Mouse (Mus musculus): Measurements from ENCODE around the gene Gm45194.
A peak's percentile ranks its signal among the peaks of the same experiment; 100 is the strongest.

Gene Gm45194

DNA sequence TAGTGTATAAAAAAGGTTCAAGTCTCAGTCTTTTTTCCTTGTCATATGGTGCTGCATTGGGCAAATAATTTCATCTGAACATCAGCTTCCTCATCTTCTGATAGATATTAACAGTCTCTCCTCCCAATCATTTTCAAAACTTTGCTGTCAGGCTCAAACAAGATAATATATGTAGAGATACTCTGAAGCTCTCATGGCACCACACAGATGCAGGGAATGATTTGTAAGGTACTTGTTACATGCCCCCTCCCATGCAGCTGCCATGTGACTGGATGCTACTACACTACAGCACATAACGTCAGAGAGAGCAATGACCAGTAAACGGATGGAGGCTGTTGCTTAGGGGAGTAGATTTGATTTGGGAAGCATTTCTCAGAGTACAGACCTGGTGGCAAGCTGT is at the start of gene Gm45194:
TSS of gene Gm45194 (plus strand) at position 301 of the 400 bp plus-strand sequence.
- no peak for DNase-seq

DNA sequence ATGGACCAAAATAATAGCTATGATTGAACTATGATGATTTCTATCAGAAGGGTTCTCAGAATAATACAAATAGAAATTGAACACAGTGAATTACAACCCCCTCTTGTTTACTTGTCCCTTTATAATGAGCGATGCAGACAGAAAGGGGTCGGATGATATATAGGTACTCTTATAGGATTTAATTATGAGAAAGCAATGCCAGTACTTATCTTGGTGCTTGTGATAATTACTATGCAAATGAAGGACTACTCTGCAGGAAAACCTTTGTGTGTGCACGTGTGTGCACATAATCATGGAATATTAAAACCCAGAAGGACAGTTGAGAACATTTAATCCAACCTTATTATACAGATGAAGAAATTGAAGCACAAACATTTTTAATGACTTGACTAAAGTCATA is 35.3 kb upstream of the Gm45194 start:
- DNase-seq, result no peak

DNA sequence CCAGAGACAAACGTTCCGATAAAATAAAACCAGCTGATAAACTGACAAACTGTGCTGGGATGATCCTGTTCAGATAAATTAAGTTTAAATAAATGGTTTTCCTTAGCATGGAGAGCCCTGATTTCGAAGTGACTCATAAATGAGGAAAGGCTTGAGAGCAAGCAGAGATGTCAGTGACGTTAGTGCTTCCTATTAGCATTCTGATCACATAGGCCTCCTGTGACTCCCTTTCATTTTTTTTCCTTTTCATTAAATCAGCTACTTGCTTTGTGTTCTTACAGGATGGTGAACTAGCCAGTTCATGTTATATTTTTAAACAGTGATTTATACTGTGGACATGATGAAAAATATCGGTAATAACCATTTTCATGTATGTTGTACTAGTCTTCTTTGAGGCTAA is 9.9 kb upstream of the Gm45194 start:
- no peak for DNase-seq

DNA sequence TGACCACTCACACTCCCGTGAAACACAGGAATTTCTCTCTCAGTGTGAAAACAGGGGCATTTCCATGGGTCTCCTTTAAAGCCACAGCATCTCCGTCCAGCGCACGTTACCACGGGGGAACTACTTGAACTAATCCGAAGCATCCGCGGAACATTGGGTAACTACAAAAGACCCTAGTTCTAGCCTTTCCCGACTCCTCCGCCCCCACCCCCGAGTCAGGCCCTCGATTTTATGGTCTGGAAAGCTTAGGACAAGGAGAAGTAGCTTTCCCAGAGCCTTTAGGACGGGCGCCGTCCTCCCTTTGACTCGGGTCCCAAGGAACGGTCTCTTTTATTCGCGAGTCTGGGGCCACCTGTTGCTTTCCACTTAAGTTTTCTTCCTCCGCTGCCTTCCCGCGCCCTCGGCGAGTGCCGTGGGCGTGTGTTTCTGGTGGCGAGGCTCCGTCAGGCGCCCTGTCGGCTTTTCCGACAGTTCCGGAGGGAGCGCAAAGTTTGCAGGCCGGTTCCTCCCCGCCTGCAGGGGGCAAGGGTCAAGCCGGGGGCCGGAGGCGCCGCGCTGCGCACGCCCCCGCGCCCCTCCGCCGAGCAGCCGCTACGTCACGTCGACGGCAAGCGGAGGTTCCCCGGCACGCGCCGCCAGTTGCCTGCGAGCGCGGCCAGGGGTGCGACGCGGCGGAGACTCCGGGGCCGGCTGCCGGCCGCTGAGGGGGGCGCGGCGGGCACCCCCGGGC is 3.3 kb downstream of the Gm45194 start:
- no peak for DNase-seq

DNA sequence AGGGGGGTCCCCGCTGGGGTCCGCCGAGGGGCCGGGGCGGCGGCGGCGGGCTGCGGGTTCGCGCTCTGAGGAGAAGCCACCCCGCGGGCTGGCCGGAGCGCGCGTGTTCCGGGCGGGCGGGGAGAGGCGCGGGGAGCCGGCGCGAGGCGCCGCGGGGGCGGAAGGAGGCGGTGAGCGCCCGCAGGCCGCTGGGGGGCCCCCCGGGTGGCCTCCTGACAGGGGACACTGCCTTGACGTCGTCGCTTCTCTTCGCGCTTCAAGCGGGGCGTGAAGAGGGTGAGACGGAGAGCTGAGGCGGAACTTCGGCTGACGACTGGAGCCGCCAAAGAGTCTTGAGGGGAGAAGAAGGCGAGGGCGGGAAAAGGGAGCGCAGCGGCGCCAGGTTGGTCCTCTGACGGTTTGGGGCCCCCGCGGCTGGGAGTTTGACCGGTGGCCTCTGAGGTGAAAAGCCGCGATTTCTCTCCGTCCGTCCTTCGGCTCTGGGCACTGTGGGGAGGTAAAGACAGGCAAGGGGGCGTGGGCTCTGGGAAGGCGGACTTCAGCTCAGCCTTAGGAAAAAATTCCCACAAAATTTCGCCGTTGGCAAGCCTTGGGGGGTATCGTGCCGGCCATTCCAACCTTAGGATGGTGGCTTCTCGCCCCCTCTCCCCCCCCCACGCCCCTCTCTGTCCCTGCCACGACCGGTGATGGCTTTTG is 4.0 kb downstream of the Gm45194 start:
- DNase-seq, result no peak

DNA sequence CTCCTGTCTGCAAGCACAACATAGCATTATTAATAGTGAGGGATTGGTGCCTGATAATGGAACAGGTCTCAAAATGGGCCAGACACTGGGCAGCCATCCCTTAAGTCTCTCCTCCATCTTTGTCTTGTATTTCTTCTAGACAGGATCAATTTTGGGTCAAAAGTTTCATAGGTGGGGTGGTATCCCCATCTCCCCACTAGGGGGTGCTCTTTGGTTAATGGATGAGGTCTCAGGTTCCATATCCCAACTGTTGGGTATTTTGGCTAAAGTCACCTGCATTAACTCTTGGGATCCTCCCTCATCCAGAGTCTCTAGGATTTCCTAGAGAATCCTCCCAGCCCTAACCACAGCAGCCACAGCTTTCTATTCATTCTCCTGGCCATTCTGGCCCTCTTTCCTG is 26.2 kb downstream of the Gm45194 start:
- DNase-seq, result no peak

DNA sequence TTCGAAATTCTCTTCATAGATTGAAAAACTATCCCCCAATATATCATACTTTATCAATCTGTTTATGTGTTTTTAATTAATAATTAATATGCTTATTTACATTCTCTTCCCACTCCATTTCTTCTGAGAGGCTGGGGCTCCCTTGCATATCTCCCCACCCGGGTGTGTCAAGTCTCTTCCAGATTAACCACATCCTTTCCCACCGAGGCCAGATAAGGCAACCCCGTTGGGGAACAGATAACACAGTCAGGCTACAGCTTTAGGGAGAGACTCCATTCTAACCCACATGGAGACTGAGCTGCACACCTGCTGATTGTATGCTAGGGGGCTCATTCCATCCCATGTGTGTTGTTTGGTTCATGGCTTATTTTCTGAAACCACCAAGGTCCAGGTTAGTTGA is 69.7 kb downstream of the Gm45194 start:
- DNase-seq, result no peak

DNA sequence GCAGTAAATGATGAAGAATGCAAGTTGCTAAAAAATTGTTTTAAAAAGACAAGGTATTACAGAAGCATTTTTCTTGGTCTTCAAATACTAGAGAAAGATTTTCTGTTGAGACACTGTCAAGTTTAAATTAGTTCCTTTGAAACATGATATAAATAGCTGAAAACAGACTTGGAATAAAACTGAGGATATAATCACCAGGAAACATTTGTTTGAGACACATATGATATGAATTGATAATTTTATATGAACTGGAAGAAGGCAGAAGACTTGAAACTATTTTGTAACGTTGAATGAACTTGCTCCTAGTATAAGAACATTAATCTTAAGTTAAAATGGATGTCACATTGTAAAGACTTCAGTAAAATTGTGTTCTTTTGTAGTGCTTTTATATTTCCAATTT is 108.5 kb downstream of the Gm45194 start:
- no peak for DNase-seq

DNA sequence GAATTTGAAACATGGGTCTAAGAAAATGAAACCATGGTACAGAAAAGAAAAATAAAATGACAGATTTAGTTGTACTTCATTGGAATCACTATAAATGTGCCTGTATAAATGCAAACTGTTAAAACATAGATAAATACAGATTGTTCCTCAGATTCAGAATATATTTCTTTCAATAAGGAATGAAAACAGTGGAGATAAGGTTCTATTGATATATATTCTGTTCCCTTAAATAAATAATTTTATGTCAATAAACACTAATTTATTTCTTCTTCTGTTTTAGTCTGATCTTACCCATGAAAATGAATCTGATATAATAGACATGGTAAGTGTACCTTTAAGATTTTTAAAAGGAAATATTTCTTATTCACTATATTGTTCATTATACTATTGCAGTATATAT is 119.5 kb downstream of the Gm45194 start, which contains the start of gene Tex16:
TSS of gene Tex16 (plus strand) at position 301 of the 400 bp plus-strand sequence.
- no peak for DNase-seq

DNA sequence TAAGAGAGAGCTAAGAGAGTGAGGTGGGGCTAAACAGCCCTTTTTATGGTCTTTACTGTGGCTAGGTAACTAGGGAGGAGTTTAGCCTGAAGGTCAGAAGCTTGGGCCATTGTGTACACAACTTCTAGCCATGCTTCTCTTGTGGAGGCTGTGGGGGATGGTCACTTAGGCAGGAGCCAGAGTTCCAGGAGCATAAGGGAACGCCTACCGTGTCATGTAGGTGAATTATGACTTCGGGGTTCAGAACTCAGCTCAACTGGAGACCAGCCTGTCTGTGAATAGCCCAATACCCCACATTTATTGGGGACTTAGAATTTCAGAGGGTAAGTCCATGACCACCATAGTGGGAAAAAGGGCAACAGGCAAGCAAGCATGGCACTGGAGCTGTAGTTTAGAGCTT is 347.6 kb downstream of the Gm45194 start, which contains the start of gene 4933403O08Rik:
TSS of gene 4933403O08Rik (plus strand) at position 301 of the 400 bp plus-strand sequence.
- DNase-seq, result no peak

DNA sequence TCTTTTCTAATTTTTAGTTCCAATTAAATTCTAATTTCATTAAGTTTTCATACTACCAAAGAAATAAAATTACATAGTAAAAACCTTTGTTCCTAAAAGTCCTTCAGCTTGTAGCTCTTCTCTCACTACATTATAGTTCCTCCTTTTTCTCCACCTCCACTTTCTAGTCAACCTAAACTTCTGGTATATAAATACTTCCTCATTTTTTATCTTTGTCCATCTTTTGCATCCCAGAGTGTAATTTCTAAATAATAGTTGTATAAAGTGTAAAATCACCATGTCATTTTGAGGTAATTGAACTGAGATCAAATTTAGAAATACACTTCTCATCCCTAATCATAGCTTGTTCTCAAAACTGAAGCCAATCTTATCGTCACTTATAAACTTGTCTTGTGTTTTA is 351.7 kb downstream of the Gm45194 start:
- no peak for DNase-seq

DNA sequence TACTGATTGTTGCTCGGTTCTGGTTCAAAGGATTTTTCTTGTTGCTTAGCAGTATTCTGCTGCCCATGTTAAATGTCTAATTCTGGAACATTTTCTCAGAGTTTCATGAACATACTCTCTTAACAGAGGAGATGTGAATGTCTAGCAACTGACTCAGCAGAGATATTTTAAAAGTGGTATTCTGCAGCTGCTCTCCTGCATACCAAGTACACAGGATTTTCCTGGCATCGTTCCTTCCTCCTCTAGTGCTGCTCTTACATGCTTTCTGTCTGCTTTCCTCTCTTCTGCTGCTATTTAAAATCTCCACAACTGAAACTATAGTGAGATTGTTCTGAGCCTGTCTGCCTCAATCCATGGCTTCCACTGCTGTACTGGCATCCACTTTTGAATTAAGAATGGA is 364.3 kb downstream of the Gm45194 start:
- DNase-seq, result peak; percentile 0

DNA sequence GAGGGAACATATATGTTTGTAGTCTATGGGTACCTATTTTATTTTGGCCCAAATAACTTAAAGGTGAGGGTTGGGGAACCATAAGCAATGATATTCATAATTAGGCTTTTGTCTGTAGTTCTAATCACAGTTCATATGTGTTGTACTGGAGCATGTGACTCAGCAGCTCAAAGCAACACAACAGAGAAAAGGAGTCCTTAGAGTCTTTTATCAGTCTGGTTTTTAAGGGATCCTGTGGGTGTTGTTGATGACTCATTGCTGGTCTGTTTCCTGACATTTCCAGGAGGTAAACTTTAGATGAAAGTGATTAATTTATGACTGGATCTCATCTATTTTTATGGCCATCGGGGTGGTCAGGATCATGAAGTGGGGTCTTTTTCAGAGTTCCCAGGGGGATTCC is 382.4 kb downstream of the Gm45194 start:
- DNase-seq, result no peak
